Mouse (Mus musculus) retina, embryonic 14.5 days (tissue): ENCODE measurements around the gene Ildr2.

ENCODE experiments used
- DNase-seq: peaks from one replicate; pipeline ENCODE4 v3.0.0-alpha.2; 2015; ENCODE audit warnings: low spot score

The Ildr2 gene

DNA sequence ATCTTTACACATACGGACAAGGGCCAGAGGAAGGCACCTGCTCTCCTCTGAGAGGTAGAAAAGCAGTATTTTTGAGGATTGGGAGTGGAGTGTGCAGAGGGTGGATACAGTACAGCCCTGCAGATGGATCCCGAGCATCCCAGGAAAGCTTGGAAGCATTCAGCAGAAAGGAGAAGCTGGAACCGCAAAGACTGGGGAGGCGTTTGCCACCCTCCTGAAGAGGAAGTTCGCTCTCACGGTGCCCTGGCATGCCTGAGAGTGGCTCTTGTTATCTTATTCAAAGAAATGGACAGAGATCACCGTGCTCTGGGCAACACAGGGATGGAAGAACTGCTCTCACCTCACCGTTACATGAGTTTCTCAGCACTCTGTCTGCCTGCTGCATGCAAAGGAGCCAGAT is 30.5 kb downstream of the Ildr2 start:
- no peak for DNase-seq

- DNase-seq = no peak
Measured at GRCm38 (mm10) chr1:166286231-166286630, 32.3 kb downstream of the Ildr2 start.

DNA sequence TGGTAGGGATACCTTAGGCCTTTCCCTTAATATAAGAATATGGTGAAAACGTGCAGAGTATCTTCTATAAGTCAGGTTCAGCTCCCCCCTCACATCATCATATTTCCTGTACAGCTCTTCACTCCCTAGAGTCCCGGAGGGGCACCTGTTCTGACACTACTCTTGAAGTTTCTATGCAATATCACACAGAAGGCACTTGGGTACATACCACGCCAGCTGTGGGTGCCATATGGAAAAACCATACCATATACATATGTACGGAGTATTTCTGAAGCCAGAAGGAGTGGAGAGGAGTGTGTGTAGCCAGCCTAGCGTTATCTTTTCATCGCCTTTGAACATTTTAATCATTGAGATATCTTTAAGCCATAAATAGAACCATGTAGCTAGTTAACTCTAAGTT is 36.6 kb downstream of the Ildr2 start:
- DNase-seq = no peak

GRCm38 (mm10) chr1:166293086-166293485 is 39.1 kb downstream of the Ildr2 start:
- no peak for DNase-seq

DNA sequence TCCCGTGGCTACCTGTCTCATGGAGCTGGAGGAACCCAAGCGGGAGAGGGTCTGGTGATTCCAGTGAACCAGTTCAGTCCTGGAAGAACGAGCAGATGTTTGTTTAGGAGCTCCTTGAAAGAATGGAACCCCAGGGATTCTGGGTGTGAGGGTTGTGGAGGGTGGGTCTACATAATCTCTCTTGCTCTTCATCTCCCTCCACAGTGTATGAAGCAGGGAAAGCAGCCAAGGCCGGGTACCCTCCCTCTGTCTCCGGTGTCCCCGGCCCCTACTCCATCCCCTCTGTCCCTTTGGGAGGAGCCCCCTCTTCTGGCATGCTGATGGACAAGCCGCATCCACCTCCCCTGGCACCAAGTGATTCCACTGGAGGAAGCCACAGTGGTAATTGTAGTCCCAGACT is 41.6 kb downstream of the Ildr2 start:
- DNase-seq = no peak

DNA sequence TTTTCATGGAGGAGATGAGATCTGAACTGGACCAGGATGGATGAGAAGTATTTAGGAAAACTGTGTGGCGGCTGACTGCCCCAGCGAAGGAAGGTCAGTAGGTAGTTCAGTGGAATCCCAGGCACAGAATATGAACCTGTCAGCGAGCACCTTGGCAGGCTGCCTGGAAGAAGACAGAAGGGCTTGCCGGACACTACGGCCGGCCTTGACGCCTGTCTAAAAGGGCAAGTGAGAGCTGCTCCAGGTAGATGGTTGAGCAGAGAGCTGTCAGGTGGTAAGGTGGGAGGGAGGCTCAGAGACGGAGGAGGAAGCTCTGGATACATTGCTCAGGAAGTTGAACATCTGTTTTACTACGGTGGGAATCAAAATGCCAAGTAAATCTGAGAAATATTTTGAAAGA is 42.4 kb downstream of the Ildr2 start:
- DNase-seq = no peak

- no peak for DNase-seq
Measured at GRCm38 (mm10) chr1:166296971-166297370, 43.0 kb downstream of the Ildr2 start.

- DNase-seq = no peak
Measured at GRCm38 (mm10) chr1:166297499-166298111, 43.7 kb downstream of the Ildr2 start.

GRCm38 (mm10) chr1:166298884-166299283 is 44.9 kb downstream of the Ildr2 start:
- no peak for DNase-seq

- no peak for DNase-seq
Measured at GRCm38 (mm10) chr1:166299821-166300220, 45.9 kb downstream of the Ildr2 start.

GRCm38 (mm10) chr1:166300526-166300925 is 46.6 kb downstream of the Ildr2 start:
- DNase-seq = no peak

- no peak for DNase-seq
Measured at GRCm38 (mm10) chr1:166304352-166305240, 50.7 kb downstream of the Ildr2 start.

DNA sequence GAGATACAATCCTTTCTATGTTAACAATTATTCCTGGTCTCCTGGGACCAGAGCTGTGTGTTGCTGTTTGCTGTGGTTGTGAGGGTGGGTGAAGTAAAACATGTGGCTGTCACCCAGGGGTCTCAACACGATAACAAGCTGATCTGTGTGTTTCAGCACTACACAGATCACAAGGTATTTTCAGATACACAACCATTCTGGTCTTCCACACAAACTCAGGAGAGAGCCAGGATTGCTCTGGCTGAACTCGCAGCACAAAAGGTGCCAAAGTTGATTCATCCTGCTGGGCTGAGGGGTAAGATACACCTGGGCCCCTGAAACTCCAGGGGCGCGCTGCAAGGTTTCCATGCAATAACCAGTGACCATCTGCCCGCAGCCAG is 54.5 kb downstream of the Ildr2 start:
- DNase-seq = no peak

DNA sequence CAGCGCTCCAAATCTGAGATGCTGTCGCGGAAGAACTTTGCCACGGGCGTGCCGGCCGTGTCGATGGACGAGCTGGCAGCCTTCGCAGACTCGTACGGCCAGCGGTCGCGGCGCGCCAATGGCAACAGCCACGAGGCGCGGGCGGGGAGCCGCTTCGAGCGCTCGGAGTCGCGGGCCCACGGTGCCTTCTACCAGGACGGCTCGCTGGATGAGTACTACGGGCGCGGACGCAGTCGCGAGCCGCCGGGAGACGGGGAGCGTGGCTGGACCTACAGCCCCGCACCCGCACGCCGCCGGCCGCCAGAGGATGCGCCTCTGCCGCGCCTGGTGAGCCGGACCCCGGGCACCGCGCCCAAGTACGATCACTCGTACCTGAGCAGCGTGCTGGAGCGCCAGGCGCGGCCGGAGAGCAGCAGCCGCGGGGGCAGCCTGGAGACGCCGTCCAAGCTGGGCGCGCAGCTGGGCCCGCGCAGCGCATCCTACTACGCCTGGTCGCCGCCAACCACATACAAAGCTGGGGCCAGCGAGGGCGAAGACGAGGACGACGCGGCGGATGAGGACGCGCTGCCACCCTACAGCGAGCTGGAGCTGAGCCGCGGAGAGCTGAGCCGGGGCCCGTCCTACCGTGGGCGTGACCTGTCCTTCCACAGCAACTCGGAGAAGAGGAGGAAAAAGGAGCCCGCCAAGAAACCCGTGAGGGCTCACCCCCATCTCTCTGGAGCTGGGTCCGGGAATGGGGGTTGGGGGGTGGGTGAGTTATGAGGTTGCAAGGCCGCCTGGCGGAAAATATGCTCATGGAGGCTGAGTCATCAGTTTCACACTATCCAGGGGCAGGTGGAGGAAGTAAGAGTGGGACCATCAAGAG is 55.1 kb downstream of the Ildr2 start:
- peak; percentile 65 for DNase-seq

DNA sequence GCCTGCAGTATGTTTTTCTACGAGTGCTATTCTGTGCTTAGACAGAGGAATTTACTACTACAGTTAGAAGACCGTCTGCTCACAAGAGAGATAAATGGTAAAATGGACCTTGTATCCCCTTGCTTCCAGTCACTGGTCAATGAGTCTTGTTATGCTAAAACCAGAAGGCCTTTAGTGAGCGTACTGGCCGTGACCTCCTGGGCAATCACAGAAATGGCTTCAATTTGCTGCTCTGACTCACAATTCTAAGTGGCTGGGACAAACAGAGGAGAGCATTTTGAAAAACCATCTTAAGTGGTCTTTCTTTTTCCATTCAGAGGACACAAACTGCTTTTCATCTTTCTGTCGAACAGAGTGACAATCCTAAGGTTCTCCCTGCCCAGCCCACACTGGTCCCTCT is 57.2 kb downstream of the Ildr2 start:
- DNase-seq = no peak

GRCm38 (mm10) chr1:166313637-166314036 is 59.7 kb downstream of the Ildr2 start:
- no peak for DNase-seq

DNA sequence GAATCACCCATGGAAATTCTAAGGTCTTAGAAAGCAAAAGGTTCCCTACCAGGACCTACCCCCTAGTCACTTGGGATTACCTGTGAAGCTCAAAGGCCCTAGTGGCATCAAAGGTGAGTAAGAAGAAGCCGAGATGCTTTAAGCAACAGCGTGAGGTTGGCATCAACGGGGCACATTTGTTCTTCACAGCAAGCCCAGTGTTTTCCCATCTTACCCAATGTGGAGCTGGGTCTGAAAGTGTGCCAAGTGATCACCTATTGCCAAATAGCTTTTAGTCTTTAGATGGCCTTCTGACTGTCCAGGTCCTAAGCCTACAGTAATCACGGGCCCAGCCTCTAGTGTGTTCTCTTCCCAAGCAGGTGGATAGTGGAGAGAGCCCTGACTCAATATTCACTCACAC is 61.8 kb downstream of the Ildr2 start:
- no peak for DNase-seq

- peak; percentile 87 for DNase-seq
Measured at GRCm38 (mm10) chr1:166319132-166319698, 65.3 kb downstream of the Ildr2 start.

DNA sequence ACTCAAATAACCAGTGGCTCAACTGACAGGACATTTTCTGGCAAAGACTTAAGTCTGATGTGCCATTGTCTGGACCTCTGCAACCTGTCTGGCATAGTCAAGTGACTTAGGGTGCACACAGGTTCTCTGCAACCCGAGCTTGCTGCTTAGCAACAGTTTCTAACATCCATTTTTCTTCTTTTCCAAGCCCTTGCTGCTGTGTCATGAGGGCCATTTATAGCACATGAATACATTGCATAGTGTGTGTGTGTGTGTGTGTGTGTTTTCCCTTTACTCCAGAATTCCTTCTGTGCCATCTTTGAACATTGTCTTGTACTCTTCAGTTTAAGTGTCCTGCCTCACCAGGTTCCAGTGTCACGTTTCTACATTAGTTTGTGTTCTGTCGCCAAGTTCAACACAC is 72.5 kb downstream of the Ildr2 start:
- DNase-seq = no peak

DNA sequence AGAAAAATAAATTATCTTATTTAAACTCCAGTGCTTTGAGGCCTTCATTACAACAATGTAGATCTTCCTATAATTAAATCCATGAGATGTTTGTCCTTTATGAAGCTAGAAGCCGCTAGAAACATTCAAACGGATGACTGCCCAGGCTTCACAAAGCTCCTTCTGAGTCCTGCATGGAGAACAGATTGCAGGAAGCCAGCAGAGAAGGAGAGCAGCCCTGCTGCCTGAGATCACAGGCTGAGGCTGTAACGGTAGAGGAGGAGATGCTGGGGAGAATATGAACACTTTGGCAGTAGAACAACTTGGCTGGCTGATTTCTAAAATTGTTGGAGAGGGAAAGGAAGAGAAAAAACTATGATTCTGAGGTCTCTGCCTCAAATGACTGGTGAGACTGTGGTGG is 76.8 kb downstream of the Ildr2 start:
- no peak for DNase-seq

GRCm38 (mm10) chr1:166339110-166339509 is 85.2 kb downstream of the Ildr2 start:
- DNase-seq = no peak

DNA sequence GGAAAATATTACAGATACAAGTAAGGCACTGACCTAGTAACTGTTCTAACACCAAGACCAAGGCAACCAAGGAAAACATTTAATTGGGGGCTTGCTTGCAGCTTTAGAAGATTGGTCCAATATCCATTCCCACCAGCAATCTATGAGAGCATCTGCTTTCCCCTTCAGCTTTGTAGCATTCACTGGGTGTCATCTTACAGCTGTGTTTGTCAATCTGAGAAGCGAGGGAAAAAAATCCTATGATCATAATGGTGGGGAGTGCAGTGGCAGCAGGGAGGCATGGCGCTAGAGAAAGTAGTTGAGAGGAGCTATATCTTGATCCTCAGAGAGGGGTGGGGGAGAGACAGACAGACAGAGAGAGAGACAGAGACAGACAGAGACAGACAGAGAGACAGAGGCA is 88.1 kb downstream of the Ildr2 start:
- DNase-seq = no peak
